Comparison of ENCODE assay signal across 14 mouse cellular contexts in genomic region chr17:46613229-46613628, GRCm38 (mm10). TPM values are rescaled to one million over a fixed set of nuclear protein-coding genes. Genes with fewer than 3 reads are reported as not detected.
DNase-seq lines count a peak whose midpoint lies in the region; ATAC-seq and TF ChIP-seq lines count a peak whose summit lies in the region.
"Had no signal": no experiment of that assay in that cellular context is flagged by ENCODE, and none has a peak within 500 bp of the region (broad histone marks: within the 10 kb centered on the region; RNA-seq: fewer than 3 reads in every experiment).

No protein-coding gene starts in this region.

- no peak for TF ChIP-seq POLR2A in limb, embryonic 14.5 days (IDR thresholded peaks at IDR 0.05; ENCODE audit: borderline replicate concordance, extremely low read depth, insufficient read depth, insufficient read length)

- peak overlapping the region in 1 of 2 experiments; percentile 46; a peak in 2 of 4 replicates for H3K27ac ChIP-seq in heart, embryonic 14.5 days (replicated peaks in 1 of 2; ENCODE audit: control insufficient read depth in 1 of 2, insufficient read depth in 1 of 2, low read depth in 2 of 2, low read length in 2 of 2)
- peak overlapping the region; percentile 75 for H3K27ac ChIP-seq in kidney, postnatal 0 days
- H3K27ac ChIP-seq in embryonic facial prominence, embryonic 14.5 days (replicated peaks; ENCODE audit: low read depth, low read length): peak overlapping the region; percentile 41
- no peak overlapping the region; the same call in 1 of the 2 replicates for H3K27ac ChIP-seq in limb, embryonic 14.5 days (replicated peaks; ENCODE audit: low read depth, low read length)
- H3K27ac ChIP-seq: liver, embryonic 12.5 days had no signal

- intact Hi-C loops in heart, postnatal 10 days (cut with DNase I): no loop called here

- H3K36me3 ChIP-seq in heart, embryonic 14.5 days (ENCODE audit: control insufficient read depth, insufficient read depth, low read length): no peaks in the 10 kb centered on the region
- H3K36me3 ChIP-seq in kidney, postnatal 0 days (ENCODE audit: insufficient read depth, low read length): no peaks in the 10 kb centered on the region
- H3K36me3 ChIP-seq in embryonic facial prominence, embryonic 14.5 days (ENCODE audit: control insufficient read depth, insufficient read depth, low read length): no peaks in the 10 kb centered on the region
- no peaks in the 10 kb centered on the region; the same call in 1 of the 2 replicates for H3K36me3 ChIP-seq in limb, embryonic 14.5 days (ENCODE audit: control insufficient read depth, insufficient read depth, low read length)
- H3K36me3 ChIP-seq: liver, embryonic 12.5 days had no signal

- WGBS in heart, embryonic 14.5 days: 53% methylated on average over 3 of the region's 3 CpGs
- WGBS in kidney, postnatal 0 days: 19% methylated on average over 3 of the region's 3 CpGs
- 50% methylated on average over 3 of the region's 3 CpGs for WGBS in embryonic facial prominence, embryonic 14.5 days
- 23% methylated on average over 3 of the region's 3 CpGs for WGBS in limb, embryonic 14.5 days

- peak overlapping the region; percentile 2; the same call in 1 of the 2 replicates for H3K9ac ChIP-seq in heart, embryonic 14.5 days (ENCODE audit: low read length)
- 0 out of 2 replicates have a peak overlapping the region, but pooled peaks have one; percentile 18 for H3K9ac ChIP-seq in kidney, postnatal 0 days (ENCODE audit: low read depth, low read length)
- H3K9ac ChIP-seq in embryonic facial prominence, embryonic 14.5 days (ENCODE audit: low read depth, low read length): no peak overlapping the region
- H3K9ac ChIP-seq in limb, embryonic 14.5 days (ENCODE audit: low read depth, low read length, severe bottlenecking): no peak overlapping the region
- H3K9ac ChIP-seq: liver, embryonic 12.5 days had no signal

- no peak for DNase-seq in heart, postnatal 10 days
- DNase-seq in kidney, postnatal 0 days (ENCODE audit: low spot score): no peak
- no peak for DNase-seq in kidney, postnatal 10 days
- DNase-seq in embryonic facial prominence, embryonic 14.5 days (ENCODE audit: low spot score): no peak
- DNase-seq in limb, embryonic 14.5 days (ENCODE audit: low spot score): no peak
- DNase-seq in cerebellum, postnatal 36 days: no peak
- DNase-seq in embryo, embryonic 11 days: no peak
- DNase-seq: cerebellum, postnatal 10 days; layer of hippocampus, postnatal 36 days; right cerebral cortex, postnatal 4 days had no signal

- TF ChIP-seq CTCF in kidney, postnatal 0 days (IDR thresholded peaks at IDR 0.05; ENCODE audit: low read depth): no peak

- no peaks in the 10 kb centered on the region for H3K27me3 ChIP-seq in heart, embryonic 14.5 days (ENCODE audit: control insufficient read depth, insufficient read depth, low read length)
- no peaks in the 10 kb centered on the region for H3K27me3 ChIP-seq in kidney, postnatal 0 days (ENCODE audit: insufficient read depth, low read length)
- H3K27me3 ChIP-seq in embryonic facial prominence, embryonic 14.5 days (replicated peaks; ENCODE audit: control insufficient read depth, insufficient read depth, low read length): no peaks in the 10 kb centered on the region
- H3K27me3 ChIP-seq in limb, embryonic 14.5 days (ENCODE audit: control insufficient read depth, insufficient read depth, low read length): no peaks in the 10 kb centered on the region
- H3K27me3 ChIP-seq: liver, embryonic 12.5 days; Patski had no signal

- no peak for ATAC-seq in heart, embryonic 14.5 days (ENCODE audit: insufficient number of reproducible peaks, insufficient read depth, low FRiP score, low read depth)
- no peak for ATAC-seq in kidney, postnatal 0 days (replicated peaks; ENCODE audit: low FRiP score, low read depth)
- no peak for ATAC-seq in embryonic facial prominence, embryonic 14.5 days (ENCODE audit: low read depth)
- ATAC-seq in limb, embryonic 14.5 days (ENCODE audit: low FRiP score, low read depth): no peak
- ATAC-seq: liver, embryonic 12.5 days had no signal

- 0 out of 2 replicates have a peak overlapping the region, but pooled peaks have one; percentile 26 for H3K4me2 ChIP-seq in heart, embryonic 14.5 days (ENCODE audit: low read length)
- H3K4me2 ChIP-seq in kidney, postnatal 0 days (ENCODE audit: low read length): peak overlapping the region; percentile 16
- peak overlapping the region; percentile 7; the same call in 1 of the 2 replicates for H3K4me2 ChIP-seq in embryonic facial prominence, embryonic 14.5 days (ENCODE audit: low read depth, low read length)
- peak overlapping the region; percentile 27; the same call in 1 of the 2 replicates for H3K4me2 ChIP-seq in limb, embryonic 14.5 days (replicated peaks; ENCODE audit: low read depth, low read length, severe bottlenecking)
- H3K4me2 ChIP-seq: liver, embryonic 12.5 days had no signal

- H3K4me1 ChIP-seq in heart, embryonic 14.5 days (ENCODE audit: control insufficient read depth in 2 of 2, insufficient read depth in 2 of 2, low read length in 2 of 2): peaks cover 39 to 63% of the 10 kb centered on the region in 2 experiments
- H3K4me1 ChIP-seq in kidney, postnatal 0 days (replicated peaks; ENCODE audit: insufficient read depth, low read length): peaks cover 64% of the 10 kb centered on the region
- peaks cover 59% of the 10 kb centered on the region for H3K4me1 ChIP-seq in embryonic facial prominence, embryonic 14.5 days (ENCODE audit: control insufficient read depth, insufficient read depth, low read length)
- H3K4me1 ChIP-seq in limb, embryonic 14.5 days (ENCODE audit: control insufficient read depth, insufficient read depth, low read length): peaks cover 64% of the 10 kb centered on the region

- H3K4me3 ChIP-seq in heart, embryonic 14.5 days (ENCODE audit: control insufficient read depth in 1 of 2, insufficient read depth in 1 of 2, low read depth in 1 of 2, low read length in 2 of 2): no peak overlapping the region
- no peak overlapping the region for H3K4me3 ChIP-seq in kidney, postnatal 0 days (replicated peaks; ENCODE audit: low read depth, low read length)
- no peak overlapping the region for H3K4me3 ChIP-seq in embryonic facial prominence, embryonic 14.5 days (ENCODE audit: low read depth, low read length)
- no peak overlapping the region for H3K4me3 ChIP-seq in limb, embryonic 14.5 days (replicated peaks; ENCODE audit: low read length)
- H3K4me3 ChIP-seq: liver, embryonic 12.5 days; myocyte had no signal

- no peaks in the 10 kb centered on the region for H3K9me3 ChIP-seq in heart, embryonic 14.5 days (ENCODE audit: control insufficient read depth, low read length)
- no peaks in the 10 kb centered on the region for H3K9me3 ChIP-seq in kidney, postnatal 0 days (replicated peaks; ENCODE audit: low read length)
- H3K9me3 ChIP-seq in embryonic facial prominence, embryonic 14.5 days (ENCODE audit: control insufficient read depth, low read length): no peaks in the 10 kb centered on the region
- H3K9me3 ChIP-seq in limb, embryonic 14.5 days (ENCODE audit: control insufficient read depth, low read length): no peaks in the 10 kb centered on the region
- H3K9me3 ChIP-seq: liver, embryonic 12.5 days had no signal

RNA-seq across cellular contexts. Expression of gene Ptk7, which starts 16.1 kb away (rescaled TPM):
- 12.8 and 21.3 TPM in 2 replicates for polyA plus RNA-seq in heart, embryonic 14.5 days (2014; fragmentation: Nextera tagmentation; extraction: Ambion mirVana)
- 10 to 100 TPM; 19.5 to 22.3 TPM for total RNA-seq in heart, postnatal 10 days (2021)
- polyA plus RNA-seq in kidney, postnatal 0 days (2015; fragmentation: Nextera tagmentation; extraction: Ambion mirVana): 94.0 and 103 TPM in 2 replicates
- 68.0 and 90.7 TPM in 2 replicates for polyA plus RNA-seq in embryonic facial prominence, embryonic 14.5 days (2014; fragmentation: Nextera tagmentation; extraction: Ambion mirVana)
- polyA plus RNA-seq in limb, embryonic 14.5 days (2012; rRNA removed): 89.4 and 116 TPM in 2 replicates
- 73.8 and 84.6 TPM in 2 replicates for polyA plus RNA-seq in limb, embryonic 14.5 days (2014; fragmentation: Nextera tagmentation; extraction: Ambion mirVana)

RNA-seq across cellular contexts. Expression of gene Klc4, which starts 32.6 kb away (rescaled TPM):
- polyA plus RNA-seq in heart, embryonic 14.5 days (2014; fragmentation: Nextera tagmentation; extraction: Ambion mirVana): 20.3 and 21.4 TPM in 2 replicates
- total RNA-seq in heart, postnatal 10 days (2021): 10 to 100 TPM; 23.8 to 28.2 TPM
- polyA plus RNA-seq in kidney, postnatal 0 days (2015; fragmentation: Nextera tagmentation; extraction: Ambion mirVana): 47.6 and 50.4 TPM in 2 replicates
- 15.8 and 20.3 TPM in 2 replicates for polyA plus RNA-seq in embryonic facial prominence, embryonic 14.5 days (2014; fragmentation: Nextera tagmentation; extraction: Ambion mirVana)
- polyA plus RNA-seq in limb, embryonic 14.5 days (2012; rRNA removed): 19.5 and 20.4 TPM in 2 replicates
- 19.3 and 21.5 TPM in 2 replicates for polyA plus RNA-seq in limb, embryonic 14.5 days (2014; fragmentation: Nextera tagmentation; extraction: Ambion mirVana)

RNA-seq across cellular contexts. Expression of gene Mrpl2, which starts 32.8 kb away (rescaled TPM):
- 116 and 122 TPM in 2 replicates for polyA plus RNA-seq in heart, embryonic 14.5 days (2014; fragmentation: Nextera tagmentation; extraction: Ambion mirVana)
- total RNA-seq in heart, postnatal 10 days (2021): 100 to 1,000 TPM; 117 to 122 TPM
- 144 and 157 TPM in 2 replicates for polyA plus RNA-seq in kidney, postnatal 0 days (2015; fragmentation: Nextera tagmentation; extraction: Ambion mirVana)
- 91.8 and 100 TPM in 2 replicates for polyA plus RNA-seq in embryonic facial prominence, embryonic 14.5 days (2014; fragmentation: Nextera tagmentation; extraction: Ambion mirVana)
- polyA plus RNA-seq in limb, embryonic 14.5 days (2012; rRNA removed): 68.0 and 91.1 TPM in 2 replicates
- 103 and 113 TPM in 2 replicates for polyA plus RNA-seq in limb, embryonic 14.5 days (2014; fragmentation: Nextera tagmentation; extraction: Ambion mirVana)

RNA-seq across cellular contexts. Expression of gene Cul7, which starts 36.9 kb away (rescaled TPM):
- 31.3 and 34.3 TPM in 2 replicates for polyA plus RNA-seq in heart, embryonic 14.5 days (2014; fragmentation: Nextera tagmentation; extraction: Ambion mirVana)
- total RNA-seq in heart, postnatal 10 days (2021): 10 to 100 TPM; 56.1 to 62.2 TPM
- polyA plus RNA-seq in kidney, postnatal 0 days (2015; fragmentation: Nextera tagmentation; extraction: Ambion mirVana): 29.0 and 33.3 TPM in 2 replicates
- polyA plus RNA-seq in embryonic facial prominence, embryonic 14.5 days (2014; fragmentation: Nextera tagmentation; extraction: Ambion mirVana): 48.5 and 50.1 TPM in 2 replicates
- polyA plus RNA-seq in limb, embryonic 14.5 days (2012; rRNA removed): 135 and 149 TPM in 2 replicates
- 52.6 and 58.2 TPM in 2 replicates for polyA plus RNA-seq in limb, embryonic 14.5 days (2014; fragmentation: Nextera tagmentation; extraction: Ambion mirVana)

RNA-seq across cellular contexts. Expression of gene Srf, which starts 57.3 kb away (rescaled TPM):
- polyA plus RNA-seq in heart, embryonic 14.5 days (2014; fragmentation: Nextera tagmentation; extraction: Ambion mirVana): 15.6 and 17.8 TPM in 2 replicates
- 100 to 1,000 TPM; 129 to 134 TPM for total RNA-seq in heart, postnatal 10 days (2021)
- 5.5 and 6.0 TPM in 2 replicates for polyA plus RNA-seq in kidney, postnatal 0 days (2015; fragmentation: Nextera tagmentation; extraction: Ambion mirVana)
- 10.5 and 14.0 TPM in 2 replicates for polyA plus RNA-seq in embryonic facial prominence, embryonic 14.5 days (2014; fragmentation: Nextera tagmentation; extraction: Ambion mirVana)
- polyA plus RNA-seq in limb, embryonic 14.5 days (2012; rRNA removed): 87.2 and 129 TPM in 2 replicates
- 9.6 and 10.2 TPM in 2 replicates for polyA plus RNA-seq in limb, embryonic 14.5 days (2014; fragmentation: Nextera tagmentation; extraction: Ambion mirVana)

Comparison
In these comparisons a context has a peak if more than half of its experiments do, and no peak if none do; other contexts are left out.
1. H3K9ac ChIP-seq: peak in heart, embryonic 14.5 days (single experiment) and kidney, postnatal 0 days (single experiment); none in embryonic facial prominence, embryonic 14.5 days (single experiment) and limb, embryonic 14.5 days (single experiment).
2. Peak in every context shown above with its lines, with median percentiles within 50 percentile points of each other: H3K4me2 ChIP-seq.